Mouse (Mus musculus) hindbrain, embryonic 13.5 days (tissue): Measurements from ENCODE around the gene Amz1. TPM values are rescaled to one million over a fixed set of nuclear protein-coding genes. Genes with fewer than 3 reads are reported as not detected.
A peak's percentile ranks its signal among the peaks of the same experiment; 100 is the strongest.

Source experiments
- ATAC-seq: fragments of 200-750 bp; cut with Nextera tagmentation; 2 replicates; pipeline ENCODE4 v1.8.0; 2017; ENCODE audit warnings: moderate TSS enrichment; ENCODE audit not compliant: low FRiP score
- H3K27ac ChIP-seq: fragments of 300-500 bp; sonication (generic); 2 replicates; pipeline ENCODE4 v1.5.1; 2015; ENCODE audit warnings: inconsistent platforms, mild to moderate bottlenecking, moderate library complexity
- H3K27me3 ChIP-seq: fragments of 300-500 bp; sonication (generic); 2 replicates; pipeline ENCODE4 v1.6.1; 2015; ENCODE audit warnings: mild to moderate bottlenecking, inconsistent platforms
- H3K36me3 ChIP-seq: fragments of 300-500 bp; sonication (generic); 2 replicates; pipeline ENCODE4 v1.6.1; 2015; ENCODE audit warnings: mild to moderate bottlenecking, inconsistent platforms
- H3K4me1 ChIP-seq: fragments of 300-500 bp; sonication (generic); replicated peaks from 2 replicates; pipeline ENCODE4 v1.6.1; 2015; ENCODE audit warnings: inconsistent platforms
- H3K4me2 ChIP-seq: fragments of 300-500 bp; sonication (generic); 2 replicates; pipeline ENCODE4 v1.6.1; 2015; ENCODE audit warnings: inconsistent platforms, mild to moderate bottlenecking, moderate library complexity
- H3K4me3 ChIP-seq: fragments of 300-500 bp; sonication (generic); 2 replicates; pipeline ENCODE4 v1.5.1; 2015; ENCODE audit warnings: mild to moderate bottlenecking, inconsistent platforms
- H3K9ac ChIP-seq: fragments of 300-500 bp; sonication (generic); 2 replicates; pipeline ENCODE4 v1.6.1; 2015; ENCODE audit warnings: mild to moderate bottlenecking, inconsistent platforms
- H3K9me3 ChIP-seq: fragments of 300-500 bp; sonication (generic); 2 replicates; pipeline ENCODE4 v1.6.1; 2016; ENCODE audit warnings: inconsistent platforms
- WGBS: fragments of 180-500 bp; shearing (Covaris S2); methylation state at CpG from one replicate; pipeline ENCODE4 v1.1.7; 2015; 5-methylcytosine and 5-hydroxymethylcytosine counted together
- polyA plus RNA-seq: library from polyadenylated mRNA; unstranded; fragments of >200 nt; fragmentation: Nextera tagmentation; extraction: Ambion mirVana; gene quantifications from 2 replicates; pipeline ENCODE4 v1.2.1, GENCODE M21; 2015

Gene Amz1
- polyA plus RNA-seq, 1 experiment from 2014 or later = 2.2 TPM

DNA sequence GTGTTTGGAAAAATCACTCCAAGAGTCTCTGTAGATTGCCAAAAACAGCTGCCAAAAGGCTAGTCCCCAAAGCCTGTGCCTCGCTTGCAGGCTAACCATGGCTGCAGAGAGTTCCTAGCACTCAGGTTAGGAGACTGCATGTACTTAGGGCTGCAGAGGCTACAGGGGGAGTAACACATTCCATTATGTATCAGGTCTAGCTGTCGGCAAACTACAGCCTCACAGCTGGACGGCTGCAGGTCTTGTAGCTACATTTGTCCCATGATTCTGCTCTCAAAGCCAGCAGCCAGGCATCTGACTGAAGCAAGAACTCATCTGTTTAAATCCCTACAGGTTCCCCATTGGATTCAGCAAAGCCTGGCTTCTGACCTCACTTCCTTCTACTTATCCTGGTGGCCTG lies 70.8 kb downstream of the Amz1 start:
- H3K27ac ChIP-seq = peak overlapping the region; percentile 25; the same call in 1 of the 2 replicates
- no peak overlapping the region for H3K9ac ChIP-seq
- no peaks in the 10 kb centered on the region for H3K9me3 ChIP-seq
- no peak for ATAC-seq
- H3K4me1 ChIP-seq = peaks cover 80% of the 10 kb centered on the region
- no peak overlapping the region for H3K4me2 ChIP-seq
- no peak overlapping the region for H3K4me3 ChIP-seq
- WGBS = 42% methylated on average over 3 of the region's 3 CpGs
- H3K27me3 ChIP-seq = no peaks in the 10 kb centered on the region
- H3K36me3 ChIP-seq = no peaks in the 10 kb centered on the region

- Histone ChIP-seq H3K4me3 (no peak overlapping the region), H3K4me1 (peaks cover 78% of the 10 kb centered on the region), H3K9me3 (no peaks in the 10 kb centered on the region), H3K36me3 (no peaks in the 10 kb centered on the region), H3K27me3 (no peaks in the 10 kb centered on the region), H3K27ac (peak overlapping the region; percentile 45), H3K4me2 (no peak overlapping the region), H3K9ac (no peak overlapping the region)
- ATAC-seq = no peak
- 54% methylated on average over 2 of the region's 2 CpGs for WGBS
Observed at GRCm38 (mm10) chr5:140795176-140795575, 71.2 kb downstream of the Amz1 start.

DNA sequence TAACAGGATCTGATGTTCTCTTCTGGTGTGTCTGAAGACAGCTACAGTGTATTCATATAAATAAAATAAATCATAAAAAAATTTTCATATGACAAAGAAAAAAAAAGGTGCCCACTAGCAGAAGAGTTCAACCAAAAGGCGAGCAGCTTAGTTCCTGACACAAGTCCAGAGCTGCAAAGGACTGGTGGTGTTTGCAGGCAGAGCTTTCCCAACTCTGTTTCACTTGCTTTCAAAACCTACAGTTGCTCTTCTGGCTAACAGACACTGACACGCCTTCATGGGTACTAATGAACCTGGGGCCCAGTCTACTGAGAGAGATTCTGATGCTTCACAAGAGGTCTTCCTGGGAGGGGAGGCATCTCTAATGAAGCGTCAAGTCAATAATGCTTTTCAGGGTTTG lies 72.1 kb downstream of the Amz1 start:
- H3K4me2 ChIP-seq = no peak overlapping the region
- no peak overlapping the region for H3K4me3 ChIP-seq
- WGBS = 75% methylated on average over 3 of the region's 3 CpGs
- peak overlapping the region; percentile 6 for H3K27ac ChIP-seq
- H3K9ac ChIP-seq = 0 out of 2 replicates have a peak overlapping the region, but pooled peaks have one; percentile 13
- H3K4me1 ChIP-seq = peaks cover 78% of the 10 kb centered on the region
- H3K9me3 ChIP-seq = no peaks in the 10 kb centered on the region
- ATAC-seq = no peak
- H3K27me3 ChIP-seq = no peaks in the 10 kb centered on the region
- H3K36me3 ChIP-seq = no peaks in the 10 kb centered on the region

- no peak overlapping the region for H3K4me2 ChIP-seq
- ATAC-seq = 0 out of 2 replicates have a peak, but pooled peaks have one; percentile 14
- peaks cover 73% of the 10 kb centered on the region for H3K4me1 ChIP-seq
- no peaks in the 10 kb centered on the region for H3K9me3 ChIP-seq
- H3K4me3 ChIP-seq = no peak overlapping the region
- 76% methylated on average over 7 of the region's 7 CpGs for WGBS
- 0 out of 2 replicates have a peak overlapping the region, but pooled peaks have one; percentile 52 for H3K27ac ChIP-seq
- H3K9ac ChIP-seq = peak overlapping the region; percentile 46; the same call in 1 of the 2 replicates
- no peaks in the 10 kb centered on the region for H3K27me3 ChIP-seq
- H3K36me3 ChIP-seq = no peaks in the 10 kb centered on the region
Observed at GRCm38 (mm10) chr5:140798158-140798557, 74.2 kb downstream of the Amz1 start.

GRCm38 (mm10) chr5:140798775-140799174 lies 74.8 kb downstream of the Amz1 start:
- Histone ChIP-seq H3K4me2 (no peak overlapping the region), H3K27ac (no peak overlapping the region), H3K4me3 (no peak overlapping the region), H3K9ac (no peak overlapping the region), H3K4me1 (peaks cover 71% of the 10 kb centered on the region), H3K27me3 (no peaks in the 10 kb centered on the region), H3K9me3 (no peaks in the 10 kb centered on the region), H3K36me3 (no peaks in the 10 kb centered on the region)
- 75% methylated on average over 5 of the region's 5 CpGs for WGBS
- ATAC-seq = no peak

DNA sequence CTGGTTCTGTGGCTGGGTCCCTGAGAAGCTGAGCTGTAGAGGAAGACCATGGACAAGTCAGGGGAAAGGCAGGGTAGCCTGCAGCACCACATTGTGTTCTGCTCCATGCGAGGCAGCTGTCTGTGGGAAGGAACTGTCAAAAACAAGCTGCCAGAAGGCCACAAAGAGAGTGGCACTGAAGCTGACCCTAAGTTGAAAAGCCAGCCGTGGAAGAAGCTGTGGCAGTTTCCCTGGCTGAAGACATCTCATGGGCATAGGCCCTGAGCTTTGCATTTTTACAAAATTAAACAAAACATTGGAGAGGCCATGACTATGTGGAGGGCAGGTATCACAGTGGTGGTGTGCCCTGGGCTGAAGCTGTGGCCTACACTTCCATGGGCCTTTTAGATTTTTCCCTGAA lies 75.3 kb downstream of the Amz1 start:
- Histone ChIP-seq H3K4me1 (peaks cover 71% of the 10 kb centered on the region), H3K4me2 (no peak overlapping the region), H3K9me3 (no peaks in the 10 kb centered on the region), H3K4me3 (no peak overlapping the region), H3K36me3 (no peaks in the 10 kb centered on the region), H3K27ac (no peak overlapping the region), H3K9ac (no peak overlapping the region), H3K27me3 (no peaks in the 10 kb centered on the region)
- no peak for ATAC-seq
- 27% methylated on average over 2 of the region's 2 CpGs for WGBS

DNA sequence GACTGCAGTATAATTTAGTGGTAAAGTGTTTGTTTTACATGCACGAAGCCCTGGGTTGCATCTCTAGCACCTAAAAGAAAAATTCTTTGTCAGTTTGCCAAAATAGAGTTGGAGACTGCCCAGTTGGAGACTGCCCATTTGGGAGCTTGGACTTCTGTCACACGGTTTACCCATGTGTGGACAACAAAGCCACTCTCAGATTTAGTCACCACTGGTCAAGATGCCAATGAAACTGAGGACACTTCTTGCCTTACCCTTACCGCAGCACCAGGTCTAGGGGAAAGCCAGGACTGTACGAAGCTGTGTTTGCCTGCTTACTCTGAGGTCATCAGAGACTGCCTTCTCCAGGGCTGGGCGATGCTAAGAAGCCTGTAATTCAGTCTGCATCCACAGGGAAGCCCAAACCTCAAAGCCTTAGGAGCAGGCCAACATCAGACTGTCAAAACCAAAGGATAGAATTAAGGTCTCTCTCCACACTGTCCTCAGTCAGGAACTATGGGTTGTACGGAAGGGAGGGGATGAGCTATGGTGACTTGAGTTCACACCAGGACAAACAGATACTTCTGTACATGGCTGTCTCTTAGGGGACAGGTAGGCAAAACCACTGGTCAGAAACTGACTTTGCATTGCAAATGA lies 76.5 kb downstream of the Amz1 start:
- Histone ChIP-seq H3K9me3 (no peaks in the 10 kb centered on the region), H3K4me2 (no peak overlapping the region), H3K36me3 (no peaks in the 10 kb centered on the region), H3K27ac (no peak overlapping the region), H3K27me3 (no peaks in the 10 kb centered on the region), H3K4me1 (peaks cover 70% of the 10 kb centered on the region), H3K9ac (no peak overlapping the region), H3K4me3 (no peak overlapping the region)
- ATAC-seq = no peak
- WGBS = 85% methylated on average over 6 of the region's 6 CpGs

DNA sequence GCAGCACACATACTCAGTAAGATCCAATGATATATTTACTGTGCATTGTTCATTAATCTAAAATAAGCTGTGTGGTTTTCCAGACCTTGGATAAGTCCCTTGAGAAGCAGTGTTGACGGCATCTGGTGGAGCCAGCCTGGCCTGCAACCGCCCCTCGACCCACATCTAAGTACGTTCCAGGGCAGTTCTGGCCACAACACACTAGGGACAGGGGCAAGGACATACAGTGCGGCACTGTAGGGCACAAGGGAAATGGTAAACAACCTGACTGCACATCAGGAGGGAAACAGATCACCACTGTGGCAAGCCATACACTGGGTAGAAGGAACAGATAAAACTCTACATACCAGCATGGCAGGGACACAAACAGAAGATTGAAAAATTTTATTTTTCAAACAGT lies 77.9 kb downstream of the Amz1 start:
- no peak overlapping the region for H3K9ac ChIP-seq
- H3K27me3 ChIP-seq = no peaks in the 10 kb centered on the region
- H3K4me1 ChIP-seq = peaks cover 71% of the 10 kb centered on the region
- no peak overlapping the region for H3K27ac ChIP-seq
- no peak for ATAC-seq
- 62% methylated on average over 5 of the region's 5 CpGs for WGBS
- no peak overlapping the region for H3K4me2 ChIP-seq
- H3K9me3 ChIP-seq = no peaks in the 10 kb centered on the region
- H3K4me3 ChIP-seq = no peak overlapping the region
- H3K36me3 ChIP-seq = no peaks in the 10 kb centered on the region

DNA sequence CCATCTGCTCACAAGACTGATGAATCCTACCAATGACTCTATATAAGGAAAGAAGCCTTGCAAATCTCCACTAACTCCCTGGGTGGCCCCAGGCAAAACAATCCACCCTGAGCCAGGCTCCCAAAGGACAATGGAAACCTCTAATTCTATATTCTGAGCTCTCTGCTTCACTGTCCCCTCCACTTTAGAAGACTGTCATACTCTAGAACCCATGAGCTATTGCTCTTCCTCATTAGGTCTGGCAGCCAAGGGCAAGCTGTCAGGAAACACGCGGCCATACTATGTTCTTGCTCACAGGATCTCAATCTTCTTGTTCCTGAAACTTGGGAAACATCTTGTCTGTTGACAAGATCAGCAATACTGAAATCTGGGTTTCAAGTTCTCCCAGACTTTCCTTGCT lies 82.3 kb downstream of the Amz1 start:
- Histone ChIP-seq H3K27ac (0 out of 2 replicates have a peak overlapping the region, but pooled peaks have one; percentile 52), H3K4me1 (peaks cover 63% of the 10 kb centered on the region), H3K36me3 (no peaks in the 10 kb centered on the region), H3K9ac (no peak overlapping the region), H3K27me3 (no peaks in the 10 kb centered on the region), H3K9me3 (no peaks in the 10 kb centered on the region), H3K4me2 (no peak overlapping the region), H3K4me3 (no peak overlapping the region)
- no peak for ATAC-seq
- WGBS = 85% methylated on average over 2 of the region's 2 CpGs

GRCm38 (mm10) chr5:140806939-140807338 lies 83.0 kb downstream of the Amz1 start:
- Histone ChIP-seq H3K9me3 (no peaks in the 10 kb centered on the region), H3K4me3 (no peak overlapping the region), H3K4me2 (no peak overlapping the region), H3K27ac (no peak overlapping the region), H3K4me1 (peaks cover 62% of the 10 kb centered on the region), H3K9ac (no peak overlapping the region), H3K27me3 (no peaks in the 10 kb centered on the region), H3K36me3 (no peaks in the 10 kb centered on the region)
- 44% methylated on average over 2 of the region's 2 CpGs for whole genome bisulfite sequencing
- no peak for ATAC-seq

Other genes with a start within 250 kb of the Amz1 start
- 19.3 and 19.5 TPM in 2 replicates for gene Chst12, start 218.6 kb upstream of the Amz1 start, polyA plus RNA-seq
- not detected in 2 replicates for gene Grifin, start 159.1 kb upstream of the Amz1 start, polyA plus RNA-seq
- 22.9 and 27.1 TPM in 2 replicates for gene Lfng, start 116.8 kb upstream of the Amz1 start, polyA plus RNA-seq
- gene Ttyh3, start 75.1 kb upstream of the Amz1 start, polyA plus RNA-seq = 65.3 and 67.4 TPM in 2 replicates
- 26.0 and 26.3 TPM in 2 replicates for gene Iqce, start 21.7 kb upstream of the Amz1 start, polyA plus RNA-seq
- 22.9 and 23.7 TPM in 2 replicates for gene Brat1, start 19.1 kb upstream of the Amz1 start, polyA plus RNA-seq
- gene Gna12, start 106.3 kb downstream of the Amz1 start, polyA plus RNA-seq = 11.9 and 12.1 TPM in 2 replicates